Mouse (Mus musculus) frontal cortex, postnatal 36 days (tissue): Measurements from ENCODE around the gene Olfr1424.
"Not testable (repeated sequence)": the region's sequence is repeated elsewhere in the genome, so short reads cannot be mapped to it uniquely, and the experiment has no call there.

Experiments
- DNase-seq, 2 experiments: peaks; one replicate each; pipeline ENCODE4 v3.0.0; 2022; ENCODE audit warnings: low spot score in 2 of 2

Gene Olfr1424

GRCm38 (mm10) chr19:12062582-12062981 is at the start of gene Olfr1424:
Gene Olfr1424, minus strand, starts transcription at chr19:12062682.
- not testable (repeated sequence) for DNase-seq

GRCm38 (mm10) chr19:12104541-12104940 is 42.1 kb upstream of the Olfr1424 start:
- DNase-seq: peak in 1 of 2 experiments; percentile 12

- DNase-seq: no peak
These were observed 40.8 kb upstream of the Olfr1424 start, which contains the start of gene Olfr1427 for GRCm38 (mm10) chr19:12103234-12103633. Gene Olfr1427, minus strand, starts transcription at chr19:12103334.

- DNase-seq: no peak
These were observed 29.4 kb upstream of the Olfr1424 start, which contains the start of gene Olfr1426 for GRCm38 (mm10) chr19:12091913-12092312. Gene Olfr1426, minus strand, starts transcription at chr19:12092013.

- not testable (repeated sequence) for DNase-seq
These were observed 15.1 kb upstream of the Olfr1424 start, which contains the start of gene Olfr1425 for GRCm38 (mm10) chr19:12077631-12078030. Gene Olfr1425, minus strand, starts transcription at chr19:12077731.

- DNase-seq: not testable (repeated sequence)
These were observed 7.1 kb upstream of the Olfr1424 start for GRCm38 (mm10) chr19:12069546-12069945.

- DNase-seq: not testable (repeated sequence)
These were observed 5.3 kb upstream of the Olfr1424 start for GRCm38 (mm10) chr19:12067806-12068205.

- no peak for DNase-seq
These were observed 19.3 kb downstream of the Olfr1424 start for GRCm38 (mm10) chr19:12043163-12043562.

GRCm38 (mm10) chr19:12041217-12041616 is 21.3 kb downstream of the Olfr1424 start, which contains the start of gene Olfr1423:
Gene Olfr1423, minus strand, starts transcription at chr19:12041317.
- no peak for DNase-seq

GRCm38 (mm10) chr19:12037727-12038126 is 24.8 kb downstream of the Olfr1424 start:
- DNase-seq: no peak

GRCm38 (mm10) chr19:12026606-12027005 is 35.9 kb downstream of the Olfr1424 start:
- DNase-seq: no peak

GRCm38 (mm10) chr19:12025333-12025732 is 37.1 kb downstream of the Olfr1424 start:
- DNase-seq: no peak

- no peak for DNase-seq
These were observed 38.3 kb downstream of the Olfr1424 start for GRCm38 (mm10) chr19:12024149-12024548.

- no peak for DNase-seq
These were observed 46.3 kb downstream of the Olfr1424 start for GRCm38 (mm10) chr19:12016192-12016591.

- no peak for DNase-seq
These were observed 46.8 kb downstream of the Olfr1424 start for GRCm38 (mm10) chr19:12015708-12016107.

GRCm38 (mm10) chr19:12013228-12013627 is 49.3 kb downstream of the Olfr1424 start:
- DNase-seq: peak; percentile 50 to 60

- DNase-seq: no peak
These were observed 49.9 kb downstream of the Olfr1424 start for GRCm38 (mm10) chr19:12012615-12013014.

GRCm38 (mm10) chr19:12011560-12012556 is 50.6 kb downstream of the Olfr1424 start:
- DNase-seq: peak; percentile 91

GRCm38 (mm10) chr19:12010916-12011559 is 51.4 kb downstream of the Olfr1424 start:
- peak; percentile 83 to 95 for DNase-seq

- peak; percentile 49 to 53 for DNase-seq
These were observed 52.2 kb downstream of the Olfr1424 start for GRCm38 (mm10) chr19:12010281-12010771.

- DNase-seq: peak; percentile 85 to 90
These were observed 52.8 kb downstream of the Olfr1424 start for GRCm38 (mm10) chr19:12009501-12010280.
